In the genomic region with DNA sequence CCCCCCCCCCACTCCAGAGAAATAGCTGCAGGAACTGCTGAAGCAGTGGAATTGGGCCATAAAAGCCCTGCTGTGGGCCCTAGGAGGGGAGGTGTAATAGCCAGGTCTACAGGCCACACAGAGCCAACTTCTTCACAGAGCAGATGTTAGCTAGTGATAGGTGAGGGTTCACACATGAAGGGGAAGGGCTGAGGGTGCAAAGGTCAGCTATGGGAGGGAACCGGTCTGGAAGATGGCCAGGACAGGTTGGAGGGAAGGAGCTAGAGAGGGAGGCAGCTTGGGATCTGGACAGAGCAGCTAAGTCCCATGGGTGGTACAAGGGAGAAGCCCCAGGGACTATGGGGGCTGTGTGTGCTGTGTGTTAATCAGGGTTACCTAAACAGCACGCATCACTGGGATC, we compare ENCODE assay signal across 18 mouse cellular contexts. TPM values are rescaled to one million over a fixed set of nuclear protein-coding genes. Genes with fewer than 3 reads are reported as not detected.
DNase-seq lines count a peak whose midpoint lies in the region; ATAC-seq lines count a peak whose summit lies in the region.
"Had no signal": no experiment of that assay in that cellular context is flagged by ENCODE, and none has a peak within 500 bp of the region (broad histone marks: within the 10 kb centered on the region; RNA-seq: fewer than 3 reads in every experiment).

No protein-coding gene starts in this region.

- ATAC-seq in kidney, embryonic 16.5 days (ENCODE audit: low FRiP score, low TSS enrichment) = no peak; the same call in 1 of the 2 replicates
- ATAC-seq in intestine, embryonic 14.5 days (replicated peaks; ENCODE audit: low FRiP score, low TSS enrichment, low read depth) = peak; percentile 28; the same call in 1 of the 2 replicates
- peak; percentile 67 for ATAC-seq in intestine, embryonic 15.5 days
- no peak for ATAC-seq in megakaryocyte, adult 5-6 weeks (ENCODE audit: poor library complexity, severe bottlenecking)
- ATAC-seq: hindbrain, postnatal 0 days had no signal

- 63% methylated on average over 2 of the region's 2 CpGs for WGBS in kidney, embryonic 16.5 days
- 48% methylated on average over 2 of the region's 2 CpGs for WGBS in intestine, embryonic 14.5 days
- WGBS in intestine, embryonic 15.5 days = 41% methylated on average over 2 of the region's 2 CpGs

- H3K4me1 ChIP-seq in kidney, embryonic 16.5 days (ENCODE audit: insufficient read depth, low read length) = peaks cover 31% of the 10 kb centered on the region
- peaks cover 10% of the 10 kb centered on the region; the same call in 1 of the 2 replicates for H3K4me1 ChIP-seq in intestine, embryonic 14.5 days (replicated peaks; ENCODE audit: control insufficient read depth, insufficient read depth, low read length)
- H3K4me1 ChIP-seq in intestine, embryonic 15.5 days (replicated peaks) = peaks cover 30% of the 10 kb centered on the region

- no peak overlapping the region for H3K4me3 ChIP-seq in kidney, embryonic 16.5 days (ENCODE audit: low read length)
- H3K4me3 ChIP-seq in intestine, embryonic 14.5 days (ENCODE audit: low read depth, low read length) = no peak overlapping the region
- H3K4me3 ChIP-seq in intestine, embryonic 15.5 days (replicated peaks) = no peak overlapping the region
- H3K4me3 ChIP-seq: forebrain, embryonic 10.5 days; neural tube, embryonic 13.5 days had no signal

- no peaks in the 10 kb centered on the region for H3K27me3 ChIP-seq in kidney, embryonic 16.5 days (ENCODE audit: insufficient read depth, low read length)
- H3K27me3 ChIP-seq in intestine, embryonic 14.5 days (replicated peaks; ENCODE audit: control insufficient read depth, insufficient read depth, low read length) = no peaks in the 10 kb centered on the region
- H3K27me3 ChIP-seq in intestine, embryonic 15.5 days (replicated peaks) = no peaks in the 10 kb centered on the region
- H3K27me3 ChIP-seq: neural tube, embryonic 13.5 days had no signal

- H3K27ac ChIP-seq in kidney, embryonic 16.5 days (ENCODE audit: low read length) = no peak overlapping the region
- H3K27ac ChIP-seq in intestine, embryonic 14.5 days (ENCODE audit: low read depth) = no peak overlapping the region
- peak overlapping the region; percentile 85 for H3K27ac ChIP-seq in intestine, embryonic 15.5 days
- H3K27ac ChIP-seq: forebrain, embryonic 10.5 days; hindbrain, postnatal 0 days; neural tube, embryonic 13.5 days had no signal

- peak; percentile 67 for DNase-seq in kidney, adult 11 months
- DNase-seq in intestine, embryonic 14.5 days (ENCODE audit: low spot score) = no peak
- DNase-seq in kidney, postnatal 25 days = peak; percentile 70 to 78
- no peak for DNase-seq in left cerebral cortex, adult 9 months (ENCODE audit: low spot score in 2 of 2)
- DNase-seq: adrenal gland, adult 8-10 months; cerebellum, adult 8-10 months; lung, adult 2 months; right cerebral cortex, adult 18-20 months; thymus, postnatal 36 days had no signal

- no peaks in the 10 kb centered on the region for H3K36me3 ChIP-seq in kidney, embryonic 16.5 days (ENCODE audit: insufficient read depth, low read length)
- no peaks in the 10 kb centered on the region for H3K36me3 ChIP-seq in intestine, embryonic 14.5 days (ENCODE audit: control insufficient read depth, insufficient read depth, low read length)
- no peaks in the 10 kb centered on the region for H3K36me3 ChIP-seq in intestine, embryonic 15.5 days
- H3K36me3 ChIP-seq: forebrain, embryonic 10.5 days; neural tube, embryonic 13.5 days had no signal

- no peak overlapping the region for H3K4me2 ChIP-seq in kidney, embryonic 16.5 days (replicated peaks; ENCODE audit: low read depth, low read length)
- H3K4me2 ChIP-seq in intestine, embryonic 14.5 days (ENCODE audit: low read length) = no peak overlapping the region
- 0 out of 2 replicates have a peak overlapping the region, but pooled peaks have one; percentile 20 for H3K4me2 ChIP-seq in intestine, embryonic 15.5 days (replicated peaks)
- H3K4me2 ChIP-seq: neural tube, embryonic 13.5 days had no signal

- no peak overlapping the region for H3K9ac ChIP-seq in kidney, embryonic 16.5 days (replicated peaks; ENCODE audit: low read length)
- no peak overlapping the region for H3K9ac ChIP-seq in intestine, embryonic 14.5 days (ENCODE audit: low read length)
- no peak overlapping the region for H3K9ac ChIP-seq in intestine, embryonic 15.5 days
- H3K9ac ChIP-seq: neural tube, embryonic 13.5 days had no signal

- no peaks in the 10 kb centered on the region for H3K9me3 ChIP-seq in kidney, embryonic 16.5 days (ENCODE audit: low read length)
- H3K9me3 ChIP-seq in intestine, embryonic 14.5 days (ENCODE audit: control insufficient read depth, low read length) = no peaks in the 10 kb centered on the region
- no peaks in the 10 kb centered on the region for H3K9me3 ChIP-seq in intestine, embryonic 15.5 days
- H3K9me3 ChIP-seq: forebrain, embryonic 10.5 days; neural tube, embryonic 13.5 days had no signal

RNA-seq across cellular contexts. Expression of a gene that starts 8.2 kb away (rescaled TPM):
- 29.1 and 30.8 TPM in 2 replicates for polyA plus RNA-seq in kidney, embryonic 16.5 days (2015; fragmentation: Nextera tagmentation; extraction: Ambion mirVana)
- polyA plus RNA-seq in intestine, embryonic 14.5 days (2014; fragmentation: Nextera tagmentation; extraction: Ambion mirVana) = 92.9 and 105 TPM in 2 replicates
- polyA plus RNA-seq in intestine, embryonic 15.5 days (2015; fragmentation: Nextera tagmentation; extraction: Ambion mirVana) = 179 and 196 TPM in 2 replicates
- not detected in 2 replicates for total RNA-seq in megakaryocyte, adult 5-6 weeks (2015)
- not detected in 2 replicates for total RNA-seq in megakaryocyte, adult 5-6 weeks (2017)
- total RNA-seq: gastrocnemius, adult 8-10 months; hematopoietic stem cell, adult 5-6 weeks had no signal

RNA-seq across cellular contexts. Expression of a gene that starts 26.0 kb away (rescaled TPM):
- polyA plus RNA-seq in kidney, embryonic 16.5 days (2015; fragmentation: Nextera tagmentation; extraction: Ambion mirVana) = 9.4 and 37.2 TPM in 2 replicates
- 11.1 and 13.2 TPM in 2 replicates for polyA plus RNA-seq in intestine, embryonic 14.5 days (2014; fragmentation: Nextera tagmentation; extraction: Ambion mirVana)
- polyA plus RNA-seq in intestine, embryonic 15.5 days (2015; fragmentation: Nextera tagmentation; extraction: Ambion mirVana) = 16.4 and 17.4 TPM in 2 replicates
- not detected in 2 replicates for total RNA-seq in megakaryocyte, adult 5-6 weeks (2015)
- total RNA-seq in megakaryocyte, adult 5-6 weeks (2017) = not detected in 2 replicates
- total RNA-seq: hematopoietic stem cell, adult 5-6 weeks had no signal

RNA-seq across cellular contexts. Expression of a gene that starts 30.9 kb away (rescaled TPM):
- 21.9 and 23.5 TPM in 2 replicates for polyA plus RNA-seq in kidney, embryonic 16.5 days (2015; fragmentation: Nextera tagmentation; extraction: Ambion mirVana)
- polyA plus RNA-seq in intestine, embryonic 14.5 days (2014; fragmentation: Nextera tagmentation; extraction: Ambion mirVana) = 5.8 and 6.4 TPM in 2 replicates
- 5.4 and 8.3 TPM in 2 replicates for polyA plus RNA-seq in intestine, embryonic 15.5 days (2015; fragmentation: Nextera tagmentation; extraction: Ambion mirVana)
- total RNA-seq in megakaryocyte, adult 5-6 weeks (2015) = 0.36 and 0.45 TPM in 2 replicates
- total RNA-seq in megakaryocyte, adult 5-6 weeks (2017) = not detected in 2 replicates
- total RNA-seq: hematopoietic stem cell, adult 5-6 weeks had no signal
- polyA plus RNA-seq: liver, adult 2 months had no signal

RNA-seq across cellular contexts. Expression of a gene that starts 44.3 kb away (rescaled TPM):
- 79.6 and 87.5 TPM in 2 replicates for polyA plus RNA-seq in kidney, embryonic 16.5 days (2015; fragmentation: Nextera tagmentation; extraction: Ambion mirVana)
- polyA plus RNA-seq in intestine, embryonic 14.5 days (2014; fragmentation: Nextera tagmentation; extraction: Ambion mirVana) = 56.0 and 58.2 TPM in 2 replicates
- polyA plus RNA-seq in intestine, embryonic 15.5 days (2015; fragmentation: Nextera tagmentation; extraction: Ambion mirVana) = 44.5 and 44.6 TPM in 2 replicates
- 0.75 TPM in 1 of 2 replicates, not detected in the other for total RNA-seq in megakaryocyte, adult 5-6 weeks (2015)
- 0.22 and 1.2 TPM in 2 replicates for total RNA-seq in megakaryocyte, adult 5-6 weeks (2017)
- total RNA-seq: hematopoietic stem cell, adult 5-6 weeks had no signal

Comparison
In these comparisons a context has a peak if more than half of its experiments do, and no peak if none do; other contexts are left out.
1. DNase-seq: peak in kidney, adult 11 months (single experiment) and kidney, postnatal 25 days (2 of 2); none in intestine, embryonic 14.5 days (single experiment) and left cerebral cortex, adult 9 months (0 of 2).
2. ATAC-seq: peak in intestine, embryonic 14.5 days (single experiment) and intestine, embryonic 15.5 days (single experiment); none in kidney, embryonic 16.5 days (single experiment) and megakaryocyte, adult 5-6 weeks (single experiment).